Mouse (Mus musculus) forebrain, embryonic 14.5 days (tissue): Measurements from ENCODE around the gene Kctd21. TPM values are rescaled to one million over a fixed set of nuclear protein-coding genes. Genes with fewer than 3 reads are reported as not detected.
A peak's percentile ranks its signal among the peaks of the same experiment; 100 is the strongest.

Source experiments
- ATAC-seq: fragments of 200-750 bp; cut with Nextera tagmentation; 2 replicates; pipeline ENCODE4 v1.8.0; 2017; ENCODE audit warnings: mild to moderate bottlenecking, moderate library complexity
- DNase-seq: peaks from one replicate; pipeline ENCODE4 v3.0.0-alpha.2; 2015; ENCODE audit warnings: low spot score
- H3K27ac ChIP-seq: fragments of 300-500 bp; sonication (generic); 2 replicates; pipeline ENCODE4 v1.5.1; 2014; ENCODE audit warnings: low read depth, mild to moderate bottlenecking, control low read depth, low read length, moderate library complexity
- H3K27me3 ChIP-seq: fragments of 300-500 bp; sonication (generic); replicated peaks from 2 replicates; pipeline ENCODE4 v1.6.1; 2014; ENCODE audit warnings: low read length, control low read depth, mixed read lengths; ENCODE audit not compliant: control insufficient read depth, insufficient read depth
- H3K36me3 ChIP-seq: fragments of 300-500 bp; sonication (generic); 2 replicates; pipeline ENCODE4 v1.6.1; 2014; ENCODE audit warnings: low read length, control low read depth; ENCODE audit not compliant: control insufficient read depth, insufficient read depth
- H3K4me1 ChIP-seq: fragments of 300-500 bp; sonication (generic); 2 replicates; pipeline ENCODE4 v1.6.1; 2014; ENCODE audit warnings: antibody characterized with exemption, low read length, control low read depth; ENCODE audit not compliant: control insufficient read depth, insufficient read depth
- H3K4me2 ChIP-seq: fragments of 300-500 bp; sonication (generic); 2 replicates; pipeline ENCODE4 v1.6.1; 2014; ENCODE audit warnings: mild to moderate bottlenecking, control low read depth, low read length
- H3K4me3 ChIP-seq: fragments of 300-500 bp; sonication (generic); 2 replicates; pipeline ENCODE4 v1.5.1; 2014; ENCODE audit warnings: low read depth, low read length, control low read depth
- H3K9ac ChIP-seq: fragments of 300-500 bp; sonication (generic); 2 replicates; pipeline ENCODE4 v1.6.1; 2014; ENCODE audit warnings: mild to moderate bottlenecking, low read length, control low read depth, moderate library complexity
- H3K9me3 ChIP-seq: fragments of 300-500 bp; sonication (generic); replicated peaks from 2 replicates; pipeline ENCODE4 v1.6.1; 2016; ENCODE audit warnings: low read length, control low read depth, mixed read lengths; ENCODE audit not compliant: control insufficient read depth
- WGBS: fragments of 180-500 bp; shearing (Covaris S2); extraction: QIAGEN DNeasy Blood & Tissue Kit; methylation state at CpG from one replicate; pipeline ENCODE4 v1.1.7; 2014; 5-methylcytosine and 5-hydroxymethylcytosine counted together
- polyA plus RNA-seq: library from polyadenylated mRNA; unstranded; fragments of >200 nt; fragmentation: Nextera tagmentation; extraction: Ambion mirVana; gene quantifications from 2 replicates; pipeline ENCODE4 v1.2.1, GENCODE M21; 2014

The Kctd21 gene
- polyA plus RNA-seq, 1 experiment from 2014 or later, result 7.5 TPM

DNA sequence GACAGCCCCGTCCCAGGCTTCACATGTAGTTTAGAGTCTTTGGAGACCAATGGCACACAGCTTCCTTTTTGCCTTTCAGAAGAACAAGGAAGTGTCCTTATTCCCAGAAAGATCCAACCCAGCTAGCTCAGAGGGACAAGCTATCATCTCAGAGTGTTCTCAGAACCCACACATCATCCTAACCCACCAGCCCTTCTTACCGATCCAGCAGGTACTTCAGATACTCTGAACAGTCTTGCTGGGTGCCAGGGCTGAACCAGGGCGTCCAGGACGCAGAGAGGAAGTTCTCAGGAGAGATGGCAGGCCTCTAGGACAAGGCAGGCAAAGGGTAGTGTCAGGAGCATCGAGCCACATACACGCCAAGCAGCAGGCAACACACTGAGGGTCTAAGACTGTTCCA is 19.3 kb upstream of the Kctd21 start:
- Histone ChIP-seq H3K36me3 (peaks cover 56% of the 10 kb centered on the region), H3K4me2 (no peak overlapping the region), H3K27ac (no peak overlapping the region), H3K27me3 (no peaks in the 10 kb centered on the region), H3K4me3 (no peak overlapping the region), H3K4me1 (no peaks in the 10 kb centered on the region), H3K9me3 (no peaks in the 10 kb centered on the region), H3K9ac (no peak overlapping the region)
- ATAC-seq (no peak), DNase-seq (no peak)
- 84% methylated on average over 6 of the region's 6 CpGs for WGBS

DNA sequence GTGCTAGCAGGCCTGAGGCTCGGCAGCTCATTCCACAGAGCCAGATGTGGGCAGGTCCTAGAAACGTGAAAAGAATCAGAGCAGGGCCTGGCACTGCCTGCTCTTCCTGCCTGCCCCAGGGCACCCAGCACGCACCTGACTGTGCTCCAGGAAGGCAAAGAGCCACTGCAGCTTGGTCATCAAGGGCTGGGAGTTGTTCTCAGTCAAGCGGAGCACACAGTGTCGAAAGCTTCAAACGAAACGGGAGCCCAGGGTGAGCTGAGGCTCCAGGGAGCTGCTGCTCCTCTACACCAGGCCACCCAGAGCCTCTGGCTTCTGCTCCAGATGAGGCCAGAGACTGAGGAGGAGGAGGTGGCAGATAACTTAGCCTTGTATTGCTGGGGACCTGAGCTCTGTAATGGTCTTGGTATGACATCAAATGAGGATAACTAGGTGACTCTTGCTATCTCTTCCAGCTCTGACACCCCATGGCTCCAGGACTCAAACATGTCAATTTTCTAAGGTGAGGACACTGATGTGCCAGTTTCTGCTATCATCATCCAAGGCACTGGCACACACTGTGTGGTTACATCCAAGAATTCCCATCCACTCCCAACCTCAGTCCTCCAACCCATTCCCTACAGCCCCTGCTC is 18.6 kb upstream of the Kctd21 start:
- ATAC-seq, result no peak
- 81% methylated on average over 7 of the region's 7 CpGs for WGBS
- no peaks in the 10 kb centered on the region for H3K27me3 ChIP-seq
- H3K9me3 ChIP-seq, result no peaks in the 10 kb centered on the region
- H3K27ac ChIP-seq, result no peak overlapping the region
- H3K9ac ChIP-seq, result no peak overlapping the region
- H3K4me2 ChIP-seq, result no peak overlapping the region
- H3K36me3 ChIP-seq, result peaks cover 53% of the 10 kb centered on the region
- H3K4me1 ChIP-seq, result no peaks in the 10 kb centered on the region
- no peak for DNase-seq
- no peak overlapping the region for H3K4me3 ChIP-seq

DNA sequence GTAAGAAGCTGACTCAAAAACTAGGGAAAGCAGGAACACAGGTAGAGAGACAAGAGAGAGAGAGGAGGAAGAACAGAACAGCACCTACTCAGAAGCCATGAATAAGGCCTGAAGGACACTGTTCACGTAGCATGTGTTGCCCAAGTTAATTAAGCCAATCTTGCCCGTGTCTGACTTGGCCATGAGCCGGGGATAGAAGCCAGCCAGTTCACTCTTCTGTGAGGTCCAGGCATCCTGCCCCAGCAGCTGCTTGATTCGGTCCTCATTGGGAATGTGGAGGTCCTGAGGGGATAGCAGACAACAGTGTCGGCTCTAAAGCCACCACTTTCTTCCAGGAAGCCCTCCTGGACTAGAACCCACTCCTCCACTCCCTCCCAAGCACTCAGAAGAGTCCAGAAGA is 17.5 kb upstream of the Kctd21 start:
- Histone ChIP-seq H3K4me2 (no peak overlapping the region), H3K4me1 (no peaks in the 10 kb centered on the region), H3K9me3 (no peaks in the 10 kb centered on the region), H3K27me3 (no peaks in the 10 kb centered on the region), H3K36me3 (peaks cover 45% of the 10 kb centered on the region), H3K4me3 (no peak overlapping the region), H3K9ac (no peak overlapping the region), H3K27ac (no peak overlapping the region)
- ATAC-seq, result no peak
- 77% methylated on average over 5 of the region's 5 CpGs for WGBS
- DNase-seq, result no peak

DNA sequence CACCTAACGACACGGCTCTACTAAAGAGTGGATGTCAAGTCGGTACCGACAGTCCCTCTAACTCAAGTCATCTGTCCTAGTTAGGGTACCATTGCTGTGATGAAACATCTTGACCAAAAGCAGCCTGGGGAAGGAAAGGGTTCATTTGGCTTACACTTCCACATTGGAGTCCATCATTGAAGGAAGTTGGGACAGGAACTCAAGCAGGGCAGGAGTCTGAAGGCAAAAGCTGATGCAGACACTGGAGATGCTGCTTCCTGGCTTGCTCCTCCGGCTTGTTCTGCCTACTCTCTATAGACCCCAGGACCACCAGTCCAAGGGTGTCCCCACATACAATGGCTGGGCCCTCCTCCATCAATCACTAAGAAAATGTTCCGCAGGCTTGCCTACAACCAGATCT is 16.5 kb upstream of the Kctd21 start:
- Histone ChIP-seq H3K9ac (no peak overlapping the region), H3K9me3 (no peaks in the 10 kb centered on the region), H3K4me3 (no peak overlapping the region), H3K36me3 (peaks cover 39% of the 10 kb centered on the region), H3K4me2 (no peak overlapping the region), H3K27ac (no peak overlapping the region), H3K27me3 (no peaks in the 10 kb centered on the region), H3K4me1 (no peaks in the 10 kb centered on the region)
- no peak for ATAC-seq
- no peak for DNase-seq
- 84% methylated on average over 6 of the region's 6 CpGs for WGBS

DNA sequence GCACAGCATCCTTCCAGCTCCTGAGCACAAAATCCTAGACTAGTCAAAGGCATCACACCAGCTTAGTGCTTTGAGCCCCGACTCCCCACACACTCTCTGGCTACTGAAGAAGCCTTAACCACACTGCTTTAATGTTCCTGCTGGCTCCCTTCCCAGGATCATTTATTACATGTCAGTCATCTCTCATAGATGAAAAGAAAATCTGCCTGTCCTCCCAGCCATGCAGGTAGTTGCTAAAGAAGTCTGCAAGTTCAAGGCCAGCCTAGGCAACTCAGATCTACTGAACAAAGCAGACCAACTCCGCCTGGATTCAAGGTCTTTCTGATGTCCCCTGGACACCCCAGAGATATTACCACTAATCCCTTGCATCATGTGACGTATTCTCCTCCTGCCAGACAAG is 14.4 kb upstream of the Kctd21 start:
- Histone ChIP-seq H3K36me3 (peaks cover 25% of the 10 kb centered on the region), H3K4me2 (no peak overlapping the region), H3K27me3 (no peaks in the 10 kb centered on the region), H3K4me1 (no peaks in the 10 kb centered on the region), H3K27ac (no peak overlapping the region), H3K4me3 (no peak overlapping the region), H3K9me3 (no peaks in the 10 kb centered on the region), H3K9ac (no peak overlapping the region)
- ATAC-seq (no peak), DNase-seq (no peak)
- WGBS, result 81% methylated on average over 3 of the region's 3 CpGs

DNA sequence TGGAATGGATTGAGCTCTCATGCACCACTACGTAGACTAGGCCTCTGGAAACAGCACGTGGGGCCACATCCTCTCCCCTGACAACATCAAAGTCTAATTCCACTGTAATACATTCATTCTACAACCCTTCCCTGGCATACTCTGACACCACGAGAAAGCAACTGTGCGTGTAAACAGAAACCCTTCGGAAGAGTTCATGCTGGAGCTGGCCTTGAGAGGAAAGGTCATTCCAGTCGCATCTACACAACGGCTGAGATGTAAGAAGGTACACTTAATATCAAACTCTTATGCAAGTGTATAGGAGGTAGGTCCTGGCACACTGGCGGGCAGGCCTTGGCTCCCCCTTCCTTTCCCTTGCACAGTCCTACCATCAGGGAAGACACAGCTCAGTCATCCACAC is 7.8 kb upstream of the Kctd21 start:
- WGBS, result 93% methylated on average over 8 of the region's 8 CpGs
- H3K36me3 ChIP-seq, result peaks cover 12% of the 10 kb centered on the region; the same call in 1 of the 2 replicates

DNA sequence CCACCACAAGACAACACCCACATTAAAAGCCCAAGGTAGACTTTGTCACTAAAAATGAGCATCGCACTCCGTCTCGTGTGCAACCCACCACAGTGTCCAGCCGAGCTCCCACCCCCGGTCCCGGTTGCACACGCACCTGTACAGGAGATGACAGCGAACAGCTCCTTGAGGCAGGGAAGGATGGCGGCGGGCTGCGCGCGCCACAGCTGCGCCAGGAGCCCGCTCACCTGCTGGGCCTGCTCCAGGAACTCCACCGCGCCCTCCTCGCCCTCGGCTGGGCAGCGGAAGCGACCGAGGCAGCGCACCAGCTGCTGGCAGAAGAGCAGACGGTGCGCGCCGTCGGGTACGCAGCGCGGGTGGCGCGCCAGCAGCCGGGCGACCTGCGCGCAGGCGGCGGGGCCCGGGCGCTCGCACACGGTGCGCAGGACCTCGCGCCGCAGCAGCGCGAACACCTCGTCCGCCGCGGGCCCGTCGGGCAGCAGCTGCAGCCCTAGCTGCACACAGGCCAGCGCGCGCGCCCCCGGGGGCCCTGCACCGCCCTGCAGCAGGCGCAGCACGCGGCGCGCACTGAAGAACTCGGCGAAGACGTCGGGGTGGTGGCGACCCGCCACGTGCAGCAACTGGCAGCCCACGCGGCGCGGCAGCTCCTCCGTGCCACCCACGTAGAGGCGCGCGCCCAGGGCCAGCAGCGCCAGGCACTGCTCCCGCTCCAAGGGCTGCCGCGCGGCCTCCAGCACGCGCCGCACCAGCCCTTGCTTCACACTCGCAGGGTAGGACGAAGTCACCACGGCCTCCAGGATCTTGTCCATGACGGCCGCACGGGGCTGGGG is 6.8 kb upstream of the Kctd21 start:
- ATAC-seq (peak; percentile 65), DNase-seq (peak; percentile 37)
- H3K9me3 ChIP-seq, result no peaks in the 10 kb centered on the region
- H3K4me1 ChIP-seq, result no peaks in the 10 kb centered on the region
- H3K4me3 ChIP-seq, result peak overlapping the region; percentile 25
- peaks cover 25% of the 10 kb centered on the region for H3K27me3 ChIP-seq
- peak overlapping the region; percentile 48 for H3K4me2 ChIP-seq
- no peak overlapping the region for H3K27ac ChIP-seq
- peaks cover 5% of the 10 kb centered on the region; the same call in 1 of the 2 replicates for H3K36me3 ChIP-seq
- peak overlapping the region; percentile 32; the same call in 1 of the 2 replicates for H3K9ac ChIP-seq
- WGBS, result 14% methylated on average over 92 of the region's 96 CpGs

More for the DNA sequence above, 7.8 kb upstream of the Kctd21 start:
- peaks cover 25% of the 10 kb centered on the region for H3K27me3 ChIP-seq
- DNase-seq (no peak), ATAC-seq (no peak)
- no peak overlapping the region for H3K27ac ChIP-seq
- no peaks in the 10 kb centered on the region for H3K4me1 ChIP-seq
- H3K4me3 ChIP-seq, result no peak overlapping the region
- H3K9me3 ChIP-seq, result no peaks in the 10 kb centered on the region
- no peak overlapping the region for H3K9ac ChIP-seq
- H3K4me2 ChIP-seq, result no peak overlapping the region

DNA sequence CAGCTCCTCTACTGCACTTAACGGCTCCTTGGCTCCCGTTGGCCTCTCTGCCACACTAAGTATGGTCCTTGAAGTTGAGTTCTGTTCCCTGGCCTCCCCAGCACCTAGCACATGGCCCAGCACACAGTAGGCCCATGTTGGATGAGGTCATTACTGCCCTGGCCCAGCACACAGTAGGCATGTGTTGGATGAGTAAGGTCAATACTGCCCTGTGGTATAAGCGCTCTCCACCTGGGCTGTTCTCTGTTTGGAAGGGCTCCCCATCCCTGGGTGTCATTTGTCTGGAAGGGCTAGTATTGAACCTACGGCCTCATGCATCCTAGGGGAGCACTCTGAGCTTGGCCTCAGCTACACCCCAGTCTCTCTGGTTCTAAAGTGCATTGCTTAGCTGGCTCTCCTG is 4.8 kb upstream of the Kctd21 start:
- DNase-seq, result no peak
- WGBS, result 95% methylated on average over 4 of the region's 4 CpGs

More for the DNA sequence above, 4.8 kb upstream of the Kctd21 start:
- no peak overlapping the region for H3K27ac ChIP-seq
- H3K4me1 ChIP-seq, result peaks cover 4% of the 10 kb centered on the region; the same call in 1 of the 2 replicates
- no peak overlapping the region for H3K9ac ChIP-seq
- H3K36me3 ChIP-seq, result no peaks in the 10 kb centered on the region
- peaks cover 25% of the 10 kb centered on the region for H3K27me3 ChIP-seq
- no peak for ATAC-seq
- H3K4me3 ChIP-seq, result no peak overlapping the region
- no peak overlapping the region for H3K4me2 ChIP-seq
- no peaks in the 10 kb centered on the region for H3K9me3 ChIP-seq
